Mouse (Mus musculus): ENCODE measurements around the gene Sympk.

DNA sequence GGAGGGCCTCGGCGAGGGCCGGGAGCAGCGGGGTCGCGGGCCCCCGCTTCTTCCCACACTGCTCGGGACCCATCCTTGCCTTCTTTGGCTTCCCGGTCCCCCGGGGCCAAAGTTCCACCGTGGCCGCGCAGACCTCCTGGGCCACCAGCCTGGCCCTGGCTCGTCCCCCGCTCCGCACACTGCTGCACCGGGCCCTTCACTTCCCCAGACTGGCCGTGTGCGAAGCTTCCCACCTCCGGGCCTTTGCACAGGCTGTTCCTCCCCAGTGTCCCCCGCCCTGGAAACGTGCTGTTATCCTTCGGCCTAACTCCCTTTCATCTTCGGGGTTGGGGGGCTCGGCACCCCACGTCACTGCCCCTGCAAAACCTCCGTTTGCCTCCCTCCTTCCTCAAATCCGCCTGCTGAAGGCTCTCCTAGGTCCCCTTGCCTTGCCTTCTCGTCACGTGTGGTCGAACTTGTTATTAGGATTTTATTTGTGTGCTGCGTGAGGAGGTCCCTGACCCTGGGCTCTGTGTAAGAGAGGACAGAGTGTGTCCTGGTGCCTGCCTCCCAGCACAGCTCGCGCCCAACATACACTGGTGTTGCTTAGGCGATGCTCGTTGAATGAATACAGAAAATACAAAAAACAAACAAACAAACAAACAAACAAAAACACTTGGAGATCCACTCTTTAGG lies 541 bp downstream of the Sympk start:
- TF ChIP-seq EP300 (optimal IDR thresholded peaks at IDR 0.05) (no peak), CTCF (IDR thresholded peaks at IDR 0.05; ENCODE audit: low read depth) (no peak)

Data from stomach, postnatal 0 days (tissue).